Mouse (Mus musculus) thymus, adult 2 months (tissue): ENCODE data around the gene Gnpat.

Source experiments
- CTCF ChIP-seq: fragments of 200-500 bp; IDR thresholded peaks from 2 replicates; pipeline ENCODE4 v1.5.1; 2012; ENCODE audit warnings: mild to moderate bottlenecking, control low read depth, low read length, moderate library complexity, borderline replicate concordance; ENCODE audit not compliant: control insufficient read depth, poor library complexity, insufficient read depth; ENCODE audit errors: extremely low read depth
- POLR2A ChIP-seq: fragments of 200-500 bp; IDR thresholded peaks from 2 replicates; pipeline ENCODE4 v1.6.1; 2012; ENCODE audit warnings: mild to moderate bottlenecking, low read length, control low read depth, moderate library complexity; ENCODE audit not compliant: control insufficient read depth, poor library complexity, insufficient read depth; ENCODE audit errors: extremely low read depth

- TF ChIP-seq POLR2A (no peak), CTCF (no peak)
These were observed 31.3 kb upstream of the Gnpat start for GRCm38 (mm10) chr8:124831531-124831930.
